37 mouse cellular contexts compared by ENCODE assay signal in the genomic region with DNA sequence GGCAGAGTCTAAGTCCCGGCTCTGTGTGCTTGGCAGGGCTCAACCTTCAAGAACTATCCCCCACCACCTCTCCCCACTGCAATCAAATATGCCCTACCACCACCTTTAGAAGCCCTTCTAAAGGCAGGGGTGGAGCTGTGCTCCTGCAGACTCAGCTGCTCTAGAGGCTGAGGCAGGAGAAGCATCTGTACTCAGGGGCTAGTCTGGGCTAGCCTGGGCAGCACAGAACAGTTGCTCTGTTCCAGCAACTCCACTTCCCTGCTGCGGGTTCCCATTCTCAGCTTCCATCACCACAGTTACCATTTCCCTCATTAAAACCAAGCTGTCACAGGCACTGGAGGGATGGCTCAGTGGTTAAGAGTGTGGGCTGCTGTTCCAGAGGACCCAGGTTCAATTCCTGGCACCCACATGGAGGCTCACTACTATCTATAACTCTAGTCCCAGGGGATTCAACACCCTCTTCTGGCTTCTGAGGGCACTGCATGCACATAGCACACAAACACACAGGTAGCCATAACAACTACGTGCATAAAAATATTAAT. TPM values are rescaled to one million over a fixed set of nuclear protein-coding genes. Genes with fewer than 3 reads are reported as not detected.
DNase-seq lines count a peak whose midpoint lies in the region; ATAC-seq and TF ChIP-seq lines count a peak whose summit lies in the region.
"Had no signal": no experiment of that assay in that cellular context is flagged by ENCODE, and none has a peak within 500 bp of the region (broad histone marks: within the 10 kb centered on the region; RNA-seq: fewer than 3 reads in every experiment).

No protein-coding gene starts in this region.

- 0 out of 2 replicates have a peak, but pooled peaks cover 2% of the 10 kb centered on the region for H3K4me1 ChIP-seq in intestine, postnatal 0 days (replicated peaks; ENCODE audit: control insufficient read depth, insufficient read depth, low read length)
- H3K4me1 ChIP-seq in intestine, embryonic 15.5 days (replicated peaks): peaks cover 17% of the 10 kb centered on the region
- H3K4me1 ChIP-seq in midbrain, postnatal 0 days (ENCODE audit: insufficient read depth, low read length): peaks cover 4% of the 10 kb centered on the region; the same call in 1 of the 2 replicates
- H3K4me1 ChIP-seq in midbrain, embryonic 13.5 days (replicated peaks): peaks cover 29% of the 10 kb centered on the region
- peaks cover 4 to 8% of the 10 kb centered on the region in 2 experiments; a peak in 2 of 4 replicates for H3K4me1 ChIP-seq in ES-E14 (ENCODE audit: control insufficient read depth in 2 of 2, insufficient read depth in 2 of 2, low read length in 2 of 2, poor library complexity in 1 of 2)
- H3K4me1 ChIP-seq in stomach, postnatal 0 days (replicated peaks; ENCODE audit: control insufficient read depth, insufficient read depth): 0 out of 2 replicates have a peak, but pooled peaks cover 3% of the 10 kb centered on the region

- H3K36me3 ChIP-seq in intestine, postnatal 0 days (ENCODE audit: control insufficient read depth, insufficient read depth): peaks cover 54% of the 10 kb centered on the region
- H3K36me3 ChIP-seq in intestine, embryonic 15.5 days: peaks cover 30% of the 10 kb centered on the region
- peaks cover 33% of the 10 kb centered on the region for H3K36me3 ChIP-seq in midbrain, postnatal 0 days (ENCODE audit: insufficient read depth, low read length)
- H3K36me3 ChIP-seq in midbrain, embryonic 13.5 days: peaks cover 69% of the 10 kb centered on the region
- H3K36me3 ChIP-seq in ES-E14 (ENCODE audit: control insufficient read depth, insufficient read depth, low read length, poor library complexity, severe bottlenecking): peaks cover 49% of the 10 kb centered on the region
- H3K36me3 ChIP-seq in stomach, postnatal 0 days (ENCODE audit: control insufficient read depth, insufficient read depth, low read length): peaks cover 27% of the 10 kb centered on the region

- H3K4me3 ChIP-seq in intestine, postnatal 0 days (ENCODE audit: low read depth, low read length): no peak overlapping the region
- H3K4me3 ChIP-seq in intestine, embryonic 15.5 days (replicated peaks): no peak overlapping the region
- no peak overlapping the region for H3K4me3 ChIP-seq in midbrain, postnatal 0 days (ENCODE audit: low read depth, low read length)
- no peak overlapping the region for H3K4me3 ChIP-seq in midbrain, embryonic 13.5 days (replicated peaks)
- H3K4me3 ChIP-seq in ES-E14 (ENCODE audit: insufficient read depth in 1 of 2, low read depth in 1 of 2, low read length in 2 of 2, poor library complexity in 1 of 2, severe bottlenecking in 1 of 2): no peak overlapping the region; a peak in 1 of 4 replicates
- no peak overlapping the region for H3K4me3 ChIP-seq in stomach, postnatal 0 days (ENCODE audit: low read depth, low read length)
- no peak overlapping the region for H3K4me3 ChIP-seq in left cerebral cortex, adult 2 months
- H3K4me3 ChIP-seq: embryonic facial prominence, embryonic 13.5 days; erythroblast, embryonic 14.5 days; forebrain, embryonic 12.5 days; heart, embryonic 12.5 days; midbrain, embryonic 15.5 days had no signal

- WGBS in intestine, postnatal 0 days: 97% methylated on average over 3 of the region's 3 CpGs
- 91% methylated on average over 3 of the region's 3 CpGs for WGBS in intestine, embryonic 15.5 days
- 96% methylated on average over 3 of the region's 3 CpGs for WGBS in midbrain, postnatal 0 days
- WGBS in midbrain, embryonic 13.5 days: 100% methylated on average over 3 of the region's 3 CpGs
- 92% methylated on average over 3 of the region's 3 CpGs for WGBS in stomach, postnatal 0 days

- H3K9me3 ChIP-seq in intestine, postnatal 0 days (ENCODE audit: control insufficient read depth): no peaks in the 10 kb centered on the region
- H3K9me3 ChIP-seq in intestine, embryonic 15.5 days: no peaks in the 10 kb centered on the region
- no peaks in the 10 kb centered on the region for H3K9me3 ChIP-seq in midbrain, postnatal 0 days (ENCODE audit: low read length)
- no peaks in the 10 kb centered on the region for H3K9me3 ChIP-seq in midbrain, embryonic 13.5 days
- H3K9me3 ChIP-seq in ES-E14 (ENCODE audit: control insufficient read depth, insufficient read depth, low read depth, low read length): no peaks in the 10 kb centered on the region
- no peaks in the 10 kb centered on the region for H3K9me3 ChIP-seq in stomach, postnatal 0 days (ENCODE audit: control insufficient read depth, low read length)
- H3K9me3 ChIP-seq: embryonic facial prominence, embryonic 13.5 days; forebrain, embryonic 12.5 days; heart, embryonic 12.5 days; midbrain, embryonic 15.5 days had no signal

- H3K9ac ChIP-seq in intestine, postnatal 0 days (ENCODE audit: low read depth, low read length): no peak overlapping the region
- H3K9ac ChIP-seq in intestine, embryonic 15.5 days: no peak overlapping the region
- no peak overlapping the region for H3K9ac ChIP-seq in midbrain, postnatal 0 days (replicated peaks; ENCODE audit: low read length, poor library complexity, severe bottlenecking)
- no peak overlapping the region for H3K9ac ChIP-seq in midbrain, embryonic 13.5 days (replicated peaks)
- H3K9ac ChIP-seq in ES-E14 (ENCODE audit: insufficient read depth, low read depth, low read length, poor library complexity, severe bottlenecking): peak overlapping the region; percentile 56; the same call in 1 of the 2 replicates
- no peak overlapping the region for H3K9ac ChIP-seq in stomach, postnatal 0 days (ENCODE audit: low read length)
- H3K9ac ChIP-seq: embryonic facial prominence, embryonic 13.5 days; forebrain, embryonic 12.5 days; heart, embryonic 12.5 days; hindbrain, embryonic 14.5 days; midbrain, embryonic 15.5 days had no signal

- intact Hi-C loops in left cerebral cortex, adult 2 months (cut with DNase I): no loop called here

- H3K27ac ChIP-seq in intestine, postnatal 0 days (ENCODE audit: low read depth, low read length): no peak overlapping the region
- no peak overlapping the region for H3K27ac ChIP-seq in intestine, embryonic 15.5 days
- H3K27ac ChIP-seq in midbrain, postnatal 0 days (ENCODE audit: low read depth, low read length): no peak overlapping the region
- no peak overlapping the region for H3K27ac ChIP-seq in midbrain, embryonic 13.5 days
- H3K27ac ChIP-seq in ES-E14 (ENCODE audit: insufficient read depth, low read depth, low read length, poor library complexity, severe bottlenecking): peak overlapping the region; percentile 58
- H3K27ac ChIP-seq in stomach, postnatal 0 days (replicated peaks): no peak overlapping the region
- no peak overlapping the region for H3K27ac ChIP-seq in left cerebral cortex, adult 2 months
- H3K27ac ChIP-seq: embryonic facial prominence, embryonic 13.5 days; forebrain, embryonic 12.5 days; hindbrain, embryonic 14.5 days; midbrain, embryonic 15.5 days had no signal

- peak; percentile 31 for TF ChIP-seq CTCF in intestine, postnatal 0 days (IDR thresholded peaks at IDR 0.05; ENCODE audit: low read depth)
- peak; percentile 31 for TF ChIP-seq CTCF in midbrain, postnatal 0 days (IDR thresholded peaks at IDR 0.05)
- TF ChIP-seq CTCF in stomach, postnatal 0 days (IDR thresholded peaks at IDR 0.05; ENCODE audit: low read depth): peak; percentile 28
- no peak; the same call in 1 of the 2 replicates for TF ChIP-seq CTCF in left cerebral cortex, adult 2 months (IDR thresholded peaks at IDR 0.05)

- ATAC-seq in intestine, postnatal 0 days: no peak
- no peak for ATAC-seq in intestine, embryonic 15.5 days
- no peak for ATAC-seq in midbrain, postnatal 0 days (ENCODE audit: low FRiP score)
- no peak for ATAC-seq in midbrain, embryonic 13.5 days
- ATAC-seq in stomach, postnatal 0 days (ENCODE audit: low FRiP score, low TSS enrichment): no peak
- ATAC-seq: inflammation-experienced regulatory T-cells, adult 6 months; midbrain, embryonic 15.5 days had no signal

- DNase-seq in midbrain, postnatal 0 days (ENCODE audit: low spot score): no peak
- no peak for DNase-seq in ES-E14 (ENCODE audit: low read depth, low spot score)
- no peak for DNase-seq in stomach, postnatal 0 days (ENCODE audit: low spot score)
- no peak for DNase-seq in left cerebral cortex, adult 2 months (ENCODE audit: extremely low spot score in 1 of 2, low spot score in 2 of 2)
- no peak for DNase-seq in embryo, embryonic 9.5 days (ENCODE audit: extremely low spot score)
- DNase-seq: adrenal gland, postnatal 14 days; cerebellum, adult 11 months; cerebellum, adult 9-11 months; embryo, embryonic 11 days; gastrocnemius, postnatal 25 days; heart, adult 18-20 months; heart, postnatal 4 days; kidney, adult 2 months; kidney, postnatal 36 days; lung, adult 18-20 months; lung, postnatal 10 days; right cerebral cortex, postnatal 4 days had no signal

- no peak for TF ChIP-seq EP300 in stomach, postnatal 0 days (optimal IDR thresholded peaks at IDR 0.05)

- no peaks in the 10 kb centered on the region for H3K27me3 ChIP-seq in intestine, postnatal 0 days (replicated peaks; ENCODE audit: control insufficient read depth, insufficient read depth, low read length)
- no peaks in the 10 kb centered on the region for H3K27me3 ChIP-seq in intestine, embryonic 15.5 days (replicated peaks)
- no peaks in the 10 kb centered on the region for H3K27me3 ChIP-seq in midbrain, postnatal 0 days (ENCODE audit: insufficient read depth, low read length)
- H3K27me3 ChIP-seq in midbrain, embryonic 13.5 days: no peaks in the 10 kb centered on the region
- H3K27me3 ChIP-seq in stomach, postnatal 0 days (ENCODE audit: control insufficient read depth, insufficient read depth, low read length): no peaks in the 10 kb centered on the region
- H3K27me3 ChIP-seq: embryonic facial prominence, embryonic 13.5 days; forebrain, embryonic 12.5 days; heart, embryonic 12.5 days; midbrain, embryonic 15.5 days had no signal

- in situ Hi-C loops in ES-E14 (cut with MboI; ENCODE audit: low sequenced_read_pairs in 2 of 2, unreplicated experiment in 2 of 2): no loop called here

- H3K4me2 ChIP-seq in intestine, postnatal 0 days (replicated peaks; ENCODE audit: low read depth): no peak overlapping the region
- no peak overlapping the region for H3K4me2 ChIP-seq in intestine, embryonic 15.5 days (replicated peaks)
- H3K4me2 ChIP-seq in midbrain, postnatal 0 days (ENCODE audit: low read depth, low read length, poor library complexity, severe bottlenecking): no peak overlapping the region
- no peak overlapping the region for H3K4me2 ChIP-seq in midbrain, embryonic 13.5 days (replicated peaks)
- H3K4me2 ChIP-seq in stomach, postnatal 0 days (replicated peaks; ENCODE audit: low read depth): no peak overlapping the region
- H3K4me2 ChIP-seq: embryonic facial prominence, embryonic 13.5 days; forebrain, embryonic 12.5 days; heart, embryonic 12.5 days; hindbrain, embryonic 14.5 days; midbrain, embryonic 15.5 days had no signal

RNA-seq across cellular contexts. Expression of a gene that starts 3.5 kb away (rescaled TPM):
- polyA plus RNA-seq in intestine, postnatal 0 days (2015; fragmentation: Nextera tagmentation; extraction: Ambion mirVana): 98.4 and 105 TPM in 2 replicates
- polyA plus RNA-seq in intestine, embryonic 15.5 days (2015; fragmentation: Nextera tagmentation; extraction: Ambion mirVana): 125 and 130 TPM in 2 replicates
- 123 and 172 TPM in 2 replicates for total RNA-seq in midbrain, postnatal 0 days (2014; rRNA removed)
- polyA plus RNA-seq in midbrain, postnatal 0 days (2015; fragmentation: Nextera tagmentation; extraction: Ambion mirVana): 137 and 151 TPM in 2 replicates
- 151 and 154 TPM in 2 replicates for polyA plus RNA-seq in midbrain, embryonic 13.5 days (2015; fragmentation: Nextera tagmentation; extraction: Ambion mirVana)
- 237 and 266 TPM in 2 replicates for total RNA-seq in ES-E14 (2012; rRNA removed)
- polyA plus RNA-seq in stomach, postnatal 0 days (2015; fragmentation: Nextera tagmentation; extraction: Ambion mirVana): 68.0 and 71.8 TPM in 2 replicates
- 100 to 1,000 TPM; 122 to 124 TPM for total RNA-seq in left cerebral cortex, adult 2 months (2021)

RNA-seq across cellular contexts. Expression of a gene that starts 5.0 kb away (rescaled TPM):
- 121 and 122 TPM in 2 replicates for polyA plus RNA-seq in intestine, postnatal 0 days (2015; fragmentation: Nextera tagmentation; extraction: Ambion mirVana)
- 110 and 113 TPM in 2 replicates for polyA plus RNA-seq in intestine, embryonic 15.5 days (2015; fragmentation: Nextera tagmentation; extraction: Ambion mirVana)
- 266 and 292 TPM in 2 replicates for total RNA-seq in midbrain, postnatal 0 days (2014; rRNA removed)
- 144 and 145 TPM in 2 replicates for polyA plus RNA-seq in midbrain, postnatal 0 days (2015; fragmentation: Nextera tagmentation; extraction: Ambion mirVana)
- 135 and 153 TPM in 2 replicates for polyA plus RNA-seq in midbrain, embryonic 13.5 days (2015; fragmentation: Nextera tagmentation; extraction: Ambion mirVana)
- 161 and 181 TPM in 2 replicates for total RNA-seq in ES-E14 (2012; rRNA removed)
- polyA plus RNA-seq in stomach, postnatal 0 days (2015; fragmentation: Nextera tagmentation; extraction: Ambion mirVana): 94.4 and 95.1 TPM in 2 replicates
- 100 to 1,000 TPM; 124 to 132 TPM for total RNA-seq in left cerebral cortex, adult 2 months (2021)

RNA-seq across cellular contexts. Expression of a gene that starts 7.3 kb away (rescaled TPM):
- 0.66 TPM in 1 of 2 replicates, not detected in the other for polyA plus RNA-seq in intestine, postnatal 0 days (2015; fragmentation: Nextera tagmentation; extraction: Ambion mirVana)
- polyA plus RNA-seq in intestine, embryonic 15.5 days (2015; fragmentation: Nextera tagmentation; extraction: Ambion mirVana): 0.14 and 0.76 TPM in 2 replicates
- total RNA-seq in midbrain, postnatal 0 days (2014; rRNA removed): 0.47 TPM in 1 of 2 replicates, not detected in the other
- 0.15 and 0.27 TPM in 2 replicates for polyA plus RNA-seq in midbrain, postnatal 0 days (2015; fragmentation: Nextera tagmentation; extraction: Ambion mirVana)
- polyA plus RNA-seq in midbrain, embryonic 13.5 days (2015; fragmentation: Nextera tagmentation; extraction: Ambion mirVana): not detected in 2 replicates
- 0.22 and 0.48 TPM in 2 replicates for total RNA-seq in ES-E14 (2012; rRNA removed)
- polyA plus RNA-seq in stomach, postnatal 0 days (2015; fragmentation: Nextera tagmentation; extraction: Ambion mirVana): 0.06 and 0.16 TPM in 2 replicates
- not detected for total RNA-seq in left cerebral cortex, adult 2 months (2021)
- total RNA-seq: adrenal gland, postnatal 14 days; gastrocnemius, adult 18-20 months; gastrocnemius, postnatal 25 days; heart, adult 18-20 months; heart, postnatal 4 days; layer of hippocampus, adult 8-10 months; layer of hippocampus, postnatal 25 days; left cerebral cortex, postnatal 14 days; liver, adult 2 months had no signal
- polyA plus RNA-seq: erythroblast, embryonic 14.5 days; forebrain, embryonic 12.5 days; heart, embryonic 12.5 days; heart, postnatal 0 days; hindbrain, embryonic 14.5 days; inflammation-experienced regulatory T-cells, adult 6 months; kidney, adult 2 months; kidney, embryonic 16.5 days; limb, embryonic 11.5 days; midbrain, embryonic 15.5 days; neural tube, embryonic 11.5 days; spleen, adult 2 months had no signal

RNA-seq across cellular contexts. Expression of a gene that starts 15.1 kb away (rescaled TPM):
- 9.8 and 10.9 TPM in 2 replicates for polyA plus RNA-seq in intestine, postnatal 0 days (2015; fragmentation: Nextera tagmentation; extraction: Ambion mirVana)
- polyA plus RNA-seq in intestine, embryonic 15.5 days (2015; fragmentation: Nextera tagmentation; extraction: Ambion mirVana): 28.1 and 29.4 TPM in 2 replicates
- 173 and 174 TPM in 2 replicates for total RNA-seq in midbrain, postnatal 0 days (2014; rRNA removed)
- polyA plus RNA-seq in midbrain, postnatal 0 days (2015; fragmentation: Nextera tagmentation; extraction: Ambion mirVana): 53.5 and 53.7 TPM in 2 replicates
- polyA plus RNA-seq in midbrain, embryonic 13.5 days (2015; fragmentation: Nextera tagmentation; extraction: Ambion mirVana): 51.7 and 56.8 TPM in 2 replicates
- total RNA-seq in ES-E14 (2012; rRNA removed): 88.4 and 101 TPM in 2 replicates
- polyA plus RNA-seq in stomach, postnatal 0 days (2015; fragmentation: Nextera tagmentation; extraction: Ambion mirVana): 12.5 and 15.4 TPM in 2 replicates
- 100 to 1,000 TPM; 146 to 163 TPM for total RNA-seq in left cerebral cortex, adult 2 months (2021)

RNA-seq across cellular contexts. Expression of a gene that starts 31.2 kb away (rescaled TPM):
- polyA plus RNA-seq in intestine, postnatal 0 days (2015; fragmentation: Nextera tagmentation; extraction: Ambion mirVana): 68.6 and 75.4 TPM in 2 replicates
- polyA plus RNA-seq in intestine, embryonic 15.5 days (2015; fragmentation: Nextera tagmentation; extraction: Ambion mirVana): 68.7 and 75.8 TPM in 2 replicates
- total RNA-seq in midbrain, postnatal 0 days (2014; rRNA removed): 21.4 and 32.5 TPM in 2 replicates
- polyA plus RNA-seq in midbrain, postnatal 0 days (2015; fragmentation: Nextera tagmentation; extraction: Ambion mirVana): 40.1 and 41.3 TPM in 2 replicates
- 23.5 and 23.8 TPM in 2 replicates for polyA plus RNA-seq in midbrain, embryonic 13.5 days (2015; fragmentation: Nextera tagmentation; extraction: Ambion mirVana)
- total RNA-seq in ES-E14 (2012; rRNA removed): 28.6 and 52.9 TPM in 2 replicates
- 28.8 and 30.9 TPM in 2 replicates for polyA plus RNA-seq in stomach, postnatal 0 days (2015; fragmentation: Nextera tagmentation; extraction: Ambion mirVana)
- total RNA-seq in left cerebral cortex, adult 2 months (2021): 10 to 100 TPM; 11.3 to 11.6 TPM
